Mouse (Mus musculus): Measurements from ENCODE around the gene Ipmk.

Ipmk gene

DNA sequence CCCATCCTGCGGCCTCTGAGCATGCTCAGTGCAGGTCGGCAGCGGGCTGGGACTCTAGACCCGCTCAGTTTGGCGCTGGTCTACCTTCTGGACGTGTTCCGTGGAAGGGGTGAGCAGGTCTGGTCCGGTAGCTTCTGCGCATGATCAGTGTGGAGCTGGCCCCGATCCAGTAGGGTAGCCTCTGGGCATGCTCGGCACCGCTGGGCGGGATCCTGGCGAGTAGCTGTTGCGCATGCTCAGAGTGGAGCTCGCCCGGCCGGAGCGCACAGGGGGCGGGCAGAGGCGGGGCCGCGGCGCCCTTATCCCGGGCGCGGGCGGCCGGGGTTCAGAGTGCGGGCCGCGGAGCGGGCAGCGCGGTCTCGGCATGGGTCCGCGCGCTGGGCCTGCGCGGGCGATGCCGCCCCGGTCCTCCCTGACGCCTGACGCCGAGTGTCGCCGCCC is at the start of gene Ipmk:
Ipmk (plus strand) TSS at position 255 of the 441 bp plus-strand sequence.
- peak; percentile 99 for DNase-seq

DNA sequence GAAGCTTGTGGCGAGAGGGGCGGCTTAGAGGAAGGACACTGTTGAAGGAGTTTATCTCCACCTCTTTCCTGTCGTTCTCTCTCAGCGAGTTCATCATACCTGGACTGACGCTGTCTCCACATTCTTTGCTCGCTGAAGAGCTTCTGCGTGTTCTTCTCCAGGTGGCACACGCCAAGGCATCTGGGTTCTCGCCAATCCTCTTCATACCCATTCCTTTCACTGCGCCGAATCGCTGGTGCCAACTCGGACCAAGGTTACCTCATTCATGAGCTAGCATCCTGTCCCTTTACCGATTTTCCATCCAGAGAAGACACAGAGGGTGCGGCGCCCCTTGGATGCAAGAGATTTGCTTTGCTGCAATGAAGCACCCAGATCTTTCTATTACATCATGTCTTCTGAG is 47.4 kb upstream of the Ipmk start:
- no peak for DNase-seq

DNA sequence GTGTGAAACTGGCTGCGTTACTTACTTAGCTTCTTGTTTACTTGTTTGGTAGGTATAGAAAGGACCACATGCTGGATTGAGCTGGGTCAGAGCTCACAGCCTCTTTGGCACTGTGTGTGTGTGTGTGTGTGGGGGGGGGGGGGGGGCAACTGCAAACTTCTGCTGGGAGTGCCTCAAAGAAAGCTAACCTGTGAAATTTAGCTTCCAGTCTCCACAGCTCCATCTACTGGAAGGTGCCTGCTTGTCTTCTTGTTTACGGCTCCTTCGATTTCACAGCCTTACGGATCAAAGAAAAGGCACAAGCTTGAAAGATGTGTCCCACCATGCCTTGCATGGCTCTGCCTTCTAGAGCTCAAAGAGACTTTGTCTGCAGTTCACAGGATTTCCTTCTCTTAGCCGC is 45.1 kb upstream of the Ipmk start:
- DNase-seq: peak; percentile 14

DNA sequence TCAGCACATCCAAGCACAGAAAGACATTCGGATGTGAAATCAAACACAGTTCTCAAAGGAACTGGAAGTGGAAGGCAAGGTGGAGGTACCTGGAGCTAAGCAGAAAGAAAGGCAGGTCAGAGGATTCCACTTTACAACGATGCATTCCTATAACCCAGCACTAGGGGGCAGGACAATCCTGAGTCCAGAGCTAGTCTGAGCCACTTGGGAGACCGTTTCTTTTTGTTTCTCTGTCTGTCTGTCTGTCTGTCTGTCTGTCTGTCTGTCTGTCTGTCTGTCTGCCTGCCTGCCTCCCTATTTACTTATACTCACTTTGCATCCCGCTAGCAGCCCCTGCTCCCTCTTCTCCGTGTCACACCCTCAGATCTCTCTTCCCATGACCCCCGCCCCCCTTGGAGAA is 41.4 kb upstream of the Ipmk start:
- peak; percentile 41 for DNase-seq

DNA sequence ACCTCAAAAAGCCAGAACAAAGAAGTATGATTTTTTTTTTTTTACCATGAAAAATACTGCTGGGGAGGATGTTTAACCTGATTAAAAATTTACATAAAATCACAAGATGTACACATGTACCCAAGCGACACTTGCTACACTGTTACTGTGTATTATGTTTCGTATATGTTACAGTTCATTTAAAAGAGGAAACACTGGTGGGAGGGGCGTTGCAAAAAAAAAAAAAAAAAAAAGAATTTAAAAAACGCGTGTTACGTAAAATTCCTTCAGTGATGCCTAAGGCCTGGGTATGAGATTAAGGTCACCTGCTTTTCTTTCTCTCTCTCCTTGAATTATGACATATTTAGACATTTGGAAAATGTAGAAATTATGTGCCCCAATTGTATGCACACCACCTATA is 40.8 kb upstream of the Ipmk start:
- no peak for DNase-seq

DNA sequence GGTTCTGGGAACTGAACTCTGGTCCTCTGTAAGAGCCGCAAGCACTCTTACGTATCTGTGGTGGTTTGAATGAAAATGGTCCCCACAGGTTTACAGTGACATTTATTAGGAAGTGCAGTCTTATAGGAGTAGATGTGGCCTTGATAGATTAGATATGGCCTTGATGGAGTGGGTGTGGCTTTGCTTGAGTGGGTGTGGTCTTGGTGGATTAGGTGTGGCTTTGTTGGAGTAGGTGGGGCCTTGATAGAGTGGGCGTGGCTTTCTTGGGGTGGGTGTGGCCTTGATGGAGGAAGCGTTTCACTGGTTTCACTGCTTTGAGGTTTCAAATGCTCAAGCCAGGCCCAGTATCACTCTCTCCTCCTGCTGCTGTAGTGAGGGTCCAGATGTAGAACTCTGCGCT is 39.4 kb upstream of the Ipmk start:
- DNase-seq: peak; percentile 5

DNA sequence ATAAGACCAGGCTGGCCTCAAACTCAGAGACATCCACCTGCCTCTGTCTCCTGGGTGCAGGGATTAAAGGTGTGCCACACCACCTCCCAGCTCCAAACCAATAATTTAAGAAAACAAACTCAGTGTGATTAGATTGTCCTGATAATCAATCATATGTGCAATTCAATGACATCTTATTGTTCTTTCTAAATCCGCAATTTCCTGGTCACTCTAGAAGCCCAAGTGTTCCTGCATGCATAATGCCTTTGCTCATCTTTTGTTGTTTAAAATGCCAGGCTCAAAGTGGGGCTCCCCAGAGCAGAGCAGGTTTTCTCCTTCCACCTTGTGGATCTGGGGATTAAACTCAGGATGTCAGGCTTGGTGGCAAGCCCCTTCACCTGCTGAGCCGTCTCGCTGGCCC is 37.3 kb upstream of the Ipmk start:
- DNase-seq: no peak

DNA sequence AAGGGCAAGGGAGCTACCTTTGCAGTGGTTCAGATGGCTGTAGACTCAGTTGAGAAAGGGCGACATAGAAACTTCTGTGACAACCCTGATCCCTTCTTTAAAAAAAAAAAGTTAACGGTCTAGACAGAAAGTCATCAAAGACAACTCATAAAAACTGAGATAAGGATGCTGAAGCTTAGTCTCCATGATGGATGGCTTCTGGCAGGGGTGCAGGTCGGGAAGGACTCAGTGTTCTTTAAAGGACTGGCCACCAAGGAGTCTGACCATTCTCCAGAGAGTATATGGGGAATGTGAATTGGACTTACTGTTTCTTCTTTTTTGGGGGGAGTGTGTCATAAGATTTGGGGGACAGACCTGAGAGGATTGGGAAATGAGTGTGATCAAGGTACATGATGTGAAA is 33.0 kb upstream of the Ipmk start:
- no peak for DNase-seq

DNA sequence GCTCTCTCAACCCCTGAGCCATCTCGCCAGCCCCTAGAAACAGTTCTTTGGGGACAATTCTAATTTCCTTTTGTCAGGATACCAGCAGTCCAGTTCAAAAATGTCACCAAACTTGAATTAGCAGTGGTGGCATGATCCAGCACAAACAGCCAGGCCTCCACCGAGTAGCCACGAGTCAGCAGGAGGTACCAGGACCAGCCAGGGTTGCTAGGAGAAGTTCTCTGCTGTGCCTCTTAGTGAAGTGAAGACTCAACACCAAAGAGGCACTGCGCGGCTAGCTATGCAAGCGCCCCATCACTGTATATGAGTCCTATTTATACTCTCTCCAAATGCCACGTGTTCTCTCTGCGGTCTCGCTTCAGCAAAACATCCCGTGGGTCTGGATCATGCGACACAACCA is 31.5 kb upstream of the Ipmk start:
- no peak for DNase-seq

DNA sequence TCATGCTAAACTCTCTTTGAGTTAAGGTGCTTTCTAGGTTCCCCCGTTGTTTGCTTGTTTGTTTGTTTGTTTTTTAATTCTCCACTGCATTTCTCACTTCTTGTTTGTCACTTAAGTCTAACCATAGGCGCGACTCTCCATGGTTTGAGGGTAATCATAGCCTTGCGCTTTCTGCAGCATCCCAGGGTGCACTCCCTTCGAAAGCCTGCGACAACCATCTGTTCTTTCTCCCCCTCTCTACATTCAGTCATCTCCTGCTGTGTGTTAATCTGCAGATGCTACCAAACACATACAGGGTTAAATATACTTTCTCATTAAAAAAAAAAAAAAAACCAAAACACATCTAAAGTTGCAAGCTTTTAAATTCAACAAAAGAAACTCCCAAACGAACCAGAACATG is 31.1 kb upstream of the Ipmk start:
- no peak for DNase-seq

DNA sequence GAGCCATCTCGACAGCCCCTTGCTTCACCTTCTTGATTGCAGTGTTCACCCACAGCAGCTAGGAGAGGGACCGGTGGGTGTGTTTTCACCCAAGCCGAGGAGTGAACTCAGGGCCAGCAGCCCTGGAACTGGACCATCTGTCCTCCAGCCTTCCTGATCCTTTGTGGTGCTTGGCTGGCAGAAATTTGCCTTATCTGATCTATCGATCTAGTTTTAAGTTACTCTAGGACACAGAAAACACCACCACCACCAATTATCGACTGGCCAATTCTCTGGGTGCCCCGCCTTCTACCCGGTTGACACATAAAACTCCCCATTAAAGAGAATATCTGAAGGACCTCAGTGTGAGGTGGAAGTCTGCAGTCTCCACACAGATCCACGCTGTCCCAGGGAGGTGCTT is 23.9 kb upstream of the Ipmk start:
- no peak for DNase-seq

DNA sequence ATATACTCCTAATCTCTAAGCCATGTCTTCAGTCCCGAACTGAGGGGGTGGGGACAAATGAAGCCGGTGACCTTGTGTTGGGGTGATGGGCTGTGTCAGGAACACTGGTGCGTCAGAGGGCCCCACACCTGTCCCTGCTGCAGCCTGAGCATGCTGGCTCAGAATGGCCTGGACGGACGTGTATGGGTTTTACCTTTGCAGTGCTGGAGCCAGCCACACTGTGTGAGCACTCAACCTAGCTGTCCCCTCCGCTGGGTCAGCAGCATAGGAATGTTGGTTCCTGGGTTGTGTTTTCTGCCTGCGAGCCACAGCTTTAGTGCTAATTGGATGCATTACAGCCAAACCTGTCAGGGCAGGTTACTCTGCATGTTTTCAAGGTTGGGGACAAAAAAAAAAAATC is 21.4 kb upstream of the Ipmk start:
- no peak for DNase-seq

DNA sequence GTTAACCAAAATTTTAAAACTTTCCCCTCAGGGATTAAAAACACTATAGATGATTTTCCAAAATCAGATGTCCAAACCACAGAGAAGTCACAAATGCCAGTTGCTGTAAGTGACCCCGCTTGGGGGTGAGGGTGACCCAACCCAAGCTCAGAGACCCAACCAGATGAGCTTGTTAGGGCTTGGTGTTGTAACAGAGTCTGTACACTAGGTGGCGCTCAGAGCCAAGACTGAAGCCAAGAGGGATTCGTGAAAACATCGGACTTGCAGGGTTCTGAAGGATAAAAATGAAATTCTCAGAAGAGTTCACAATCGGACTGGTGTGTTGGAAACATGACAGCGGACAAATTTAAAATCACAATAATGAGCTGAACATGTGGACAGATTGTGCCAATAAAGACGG is 20.8 kb upstream of the Ipmk start:
- DNase-seq: peak; percentile 77

DNA sequence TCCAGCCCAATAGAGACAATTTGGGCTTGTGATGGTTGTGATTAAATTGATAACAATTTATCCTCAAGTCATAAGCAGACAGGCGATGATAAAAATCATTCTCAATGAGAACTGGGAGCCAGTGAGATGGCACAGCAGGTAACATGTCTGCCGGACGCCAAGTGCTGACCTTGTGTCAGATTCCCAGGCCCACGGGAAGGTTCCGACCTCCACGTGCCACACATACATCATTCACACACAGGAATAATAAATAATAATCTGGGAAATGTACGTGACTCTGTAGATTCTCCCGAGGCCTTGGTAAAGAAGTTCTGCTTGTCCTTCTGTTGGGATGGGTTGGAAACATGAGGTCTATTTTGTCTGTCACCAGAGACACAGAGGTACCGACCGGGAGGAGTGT is 20.2 kb upstream of the Ipmk start:
- no peak for DNase-seq

DNA sequence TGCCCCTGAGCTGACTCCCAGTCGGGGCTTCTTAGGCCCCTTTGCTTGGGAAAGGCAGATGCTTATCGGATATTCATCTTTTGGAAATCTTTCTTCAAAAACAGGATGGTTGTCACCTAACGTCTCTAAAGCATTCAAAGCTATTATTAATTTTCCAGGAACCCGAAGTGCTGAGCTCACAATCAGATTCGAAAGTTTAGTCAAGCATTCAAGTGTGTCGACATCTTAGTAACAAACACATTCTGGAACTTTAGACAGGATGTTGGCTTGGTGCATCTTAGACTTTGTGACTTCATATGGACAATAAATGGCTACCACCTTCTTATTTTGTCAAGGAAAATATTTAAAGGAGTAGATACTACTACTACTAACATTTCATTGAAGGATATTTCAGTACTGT is 19.2 kb upstream of the Ipmk start:
- DNase-seq: no peak

DNA sequence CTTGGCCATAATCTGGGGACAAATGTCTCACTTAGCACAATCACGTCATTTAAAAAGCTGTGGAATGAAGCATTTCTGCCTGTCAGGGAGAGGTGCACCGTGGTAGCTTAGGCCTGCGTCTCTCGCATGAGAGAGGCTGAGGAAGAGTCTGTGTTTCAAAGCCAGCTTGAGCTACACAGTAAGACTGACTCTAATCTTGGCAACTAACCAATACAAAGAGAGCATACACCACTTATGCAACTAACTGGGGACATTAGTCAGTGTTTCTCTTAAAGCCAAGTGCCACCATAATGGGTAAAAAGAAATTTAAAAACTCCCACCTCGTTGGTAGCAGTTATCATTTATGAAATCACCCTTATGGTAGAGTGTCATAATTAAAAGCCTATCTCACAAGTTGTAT is 18.7 kb upstream of the Ipmk start:
- DNase-seq: no peak

DNA sequence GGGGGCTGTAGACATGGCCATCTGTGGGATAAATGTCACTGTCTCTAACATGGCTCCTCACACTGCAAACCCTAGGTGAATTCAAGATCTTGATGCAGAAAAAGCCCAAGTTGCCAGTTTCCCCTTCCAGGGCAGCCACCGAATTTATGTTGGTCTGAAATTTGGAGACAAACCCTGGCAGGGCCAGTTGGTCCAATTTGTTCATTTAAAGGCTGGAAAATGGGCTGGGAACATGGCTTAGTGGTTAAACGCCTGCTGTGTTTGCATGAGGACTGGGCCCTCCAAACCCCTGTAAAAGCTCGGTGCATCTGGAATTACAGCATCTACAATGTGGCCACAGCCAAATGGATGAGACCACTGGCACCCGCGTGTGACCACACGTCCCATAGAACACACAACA is 18.3 kb upstream of the Ipmk start:
- DNase-seq: no peak

DNA sequence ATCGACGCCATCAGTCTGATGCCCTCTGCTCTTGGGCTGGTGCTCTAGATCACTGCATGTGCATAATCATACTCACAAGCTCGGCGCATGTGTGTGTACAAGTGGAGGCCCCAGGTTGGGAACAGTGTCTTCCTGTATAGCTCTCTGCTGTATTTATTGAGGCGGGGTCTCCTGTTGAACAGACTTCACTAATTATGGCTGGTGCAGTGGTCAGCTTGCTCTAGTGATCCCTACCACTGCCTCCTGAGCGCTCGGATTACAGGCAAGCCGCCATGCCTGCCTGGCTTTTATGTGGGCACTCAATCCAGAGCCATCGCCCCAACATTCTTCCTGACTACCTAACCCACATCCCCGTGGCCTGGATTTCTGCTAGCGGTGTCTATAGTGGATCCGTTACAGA is 17.5 kb upstream of the Ipmk start:
- no peak for DNase-seq

DNA sequence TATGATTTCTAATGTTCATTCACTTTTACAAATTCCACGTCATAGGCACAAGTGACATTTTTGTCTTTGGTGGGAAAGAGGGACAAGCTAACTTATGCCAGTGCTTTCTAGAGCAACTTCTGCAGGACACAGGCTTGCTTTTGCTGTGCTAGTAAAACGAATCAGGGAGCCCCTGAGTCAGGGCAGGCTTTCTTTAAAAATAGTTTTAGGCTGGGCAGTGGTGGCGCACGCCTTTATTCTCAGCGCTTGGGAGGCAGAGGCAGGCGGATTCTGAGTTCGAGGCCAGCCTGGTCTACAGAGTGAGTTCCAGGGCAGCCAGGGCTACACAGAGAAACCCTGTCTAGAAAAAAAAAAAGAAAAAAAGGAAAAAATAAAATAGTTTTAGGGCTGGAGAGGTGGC is 15.7 kb upstream of the Ipmk start:
- no peak for DNase-seq

DNA sequence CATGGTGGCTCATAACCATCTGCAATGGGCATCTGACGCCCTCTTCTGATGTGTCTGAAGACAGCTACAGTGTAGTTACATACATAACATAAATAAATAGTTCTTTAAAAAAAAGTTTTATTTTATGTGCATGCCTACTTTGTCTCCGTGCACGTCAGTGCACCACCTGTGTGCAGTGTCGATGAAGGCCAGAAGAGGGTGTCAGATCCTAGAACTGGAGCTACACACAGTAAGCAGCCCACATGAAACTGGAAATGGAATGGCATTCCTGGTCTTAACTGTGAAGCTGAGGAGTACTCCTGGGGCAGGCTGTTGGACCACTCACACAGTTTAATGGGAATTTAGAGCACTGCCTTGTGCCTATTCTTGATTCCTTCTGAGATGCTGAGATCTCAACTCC is 15.2 kb upstream of the Ipmk start:
- DNase-seq: no peak

DNA sequence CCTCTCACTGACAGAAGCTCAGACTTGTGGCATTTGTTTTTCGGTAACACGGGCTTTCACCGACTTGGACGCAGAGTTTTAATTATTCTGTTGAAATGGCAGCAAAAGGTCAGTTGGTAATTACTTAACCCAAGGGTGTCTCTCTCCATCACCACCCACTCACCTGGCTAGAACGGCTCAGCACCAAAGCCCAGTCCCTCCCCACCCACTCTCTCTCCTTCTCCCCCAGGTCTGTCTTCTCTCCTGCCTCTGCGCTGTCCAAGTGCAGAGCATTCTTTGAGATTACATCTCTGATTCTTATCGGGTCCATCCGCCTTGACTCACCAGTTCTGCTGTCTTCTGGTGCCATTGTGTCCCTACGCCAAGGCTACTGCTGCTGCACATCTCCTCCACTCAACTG is 14.7 kb upstream of the Ipmk start:
- DNase-seq: no peak

DNA sequence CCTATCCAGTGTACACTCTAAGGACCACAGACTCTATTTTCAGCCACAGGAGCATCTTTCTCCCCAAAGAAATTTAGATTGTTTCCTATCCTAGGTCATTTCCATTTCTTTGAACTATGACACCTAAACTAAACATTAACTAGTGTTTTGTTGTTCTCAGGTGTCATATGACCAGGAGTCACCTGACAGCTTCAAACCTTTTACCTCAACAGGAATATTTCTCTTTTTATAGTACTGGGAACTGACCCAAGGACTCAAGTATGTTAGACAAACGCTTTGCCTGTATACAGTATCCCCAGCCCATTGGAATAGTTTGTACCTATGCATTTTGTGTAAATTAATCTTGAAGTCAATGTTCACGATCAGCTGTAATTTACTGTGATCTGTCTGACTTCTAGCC is 9.8 kb upstream of the Ipmk start:
- no peak for DNase-seq

DNA sequence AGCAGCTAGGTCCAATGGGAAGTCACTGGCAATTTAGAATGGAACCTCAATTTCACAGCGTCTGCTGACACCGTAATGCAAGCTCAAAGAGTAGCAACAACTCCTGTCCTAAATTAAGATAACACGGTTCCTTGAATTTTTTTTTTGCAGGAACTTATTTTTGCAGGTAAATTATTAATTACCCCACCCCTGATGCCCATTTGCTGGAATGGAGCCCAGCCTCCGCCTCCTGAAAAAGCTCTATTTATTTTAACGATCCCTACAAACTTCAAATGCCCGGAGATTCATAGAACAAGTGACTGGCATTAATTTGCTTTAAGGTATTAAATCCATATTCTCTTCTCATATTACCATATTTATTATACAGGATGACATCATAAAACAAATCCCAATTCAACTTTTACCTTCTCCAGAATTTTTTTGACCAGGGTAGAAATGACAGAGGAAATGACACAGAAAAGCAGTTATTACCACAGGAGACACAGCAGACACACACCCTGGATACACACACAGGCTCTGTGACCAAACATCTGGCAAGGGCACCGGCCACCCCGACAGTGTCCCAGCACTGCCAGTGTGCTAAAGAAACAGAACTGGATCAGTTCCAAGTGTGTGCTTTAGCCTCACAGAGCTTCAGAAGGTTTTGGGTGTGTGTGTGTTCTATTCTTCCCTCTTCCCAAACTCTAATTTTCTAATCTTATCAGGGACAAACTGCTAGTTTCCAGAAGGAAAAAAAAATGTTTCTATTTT is 9.2 kb upstream of the Ipmk start:
- no peak for DNase-seq

DNA sequence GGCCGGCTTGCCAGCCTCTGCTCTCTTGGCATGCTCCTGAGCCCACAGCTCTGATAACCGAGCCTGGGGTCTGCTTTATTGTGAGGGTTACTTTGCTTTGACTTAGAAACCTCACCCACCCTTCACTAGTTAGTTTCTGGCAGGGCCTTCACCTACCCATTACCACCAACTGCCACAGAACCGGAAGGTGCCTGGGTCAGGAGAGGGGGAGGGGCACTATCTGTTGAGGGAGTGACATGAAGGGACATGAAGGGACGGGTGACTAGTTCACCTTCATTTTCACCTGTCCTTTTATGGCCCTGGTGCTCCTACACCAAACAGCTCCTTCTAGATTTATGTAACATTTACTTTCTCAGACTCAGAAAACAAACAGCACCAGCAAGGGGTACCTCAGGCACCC is 8.1 kb upstream of the Ipmk start:
- no peak for DNase-seq

DNA sequence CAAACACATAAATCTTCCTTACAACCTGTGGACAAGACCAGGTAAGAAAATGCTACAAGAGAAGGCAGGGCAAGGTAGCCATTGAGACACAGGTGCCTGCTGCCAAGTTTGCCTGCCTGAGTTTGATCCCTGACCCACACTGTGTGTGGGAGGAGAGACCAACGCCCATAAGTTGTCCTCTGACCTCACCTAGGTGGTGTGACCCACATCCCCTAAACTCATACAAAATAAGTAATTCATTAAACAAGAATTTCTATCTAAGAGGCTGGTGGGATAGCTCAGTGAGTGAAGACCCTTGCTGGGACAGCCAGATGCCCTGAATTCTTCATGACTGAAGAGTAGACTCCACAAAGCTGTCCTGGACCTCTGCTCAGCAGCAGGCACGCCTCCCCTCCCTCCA is 7.4 kb upstream of the Ipmk start:
- DNase-seq: no peak

DNA sequence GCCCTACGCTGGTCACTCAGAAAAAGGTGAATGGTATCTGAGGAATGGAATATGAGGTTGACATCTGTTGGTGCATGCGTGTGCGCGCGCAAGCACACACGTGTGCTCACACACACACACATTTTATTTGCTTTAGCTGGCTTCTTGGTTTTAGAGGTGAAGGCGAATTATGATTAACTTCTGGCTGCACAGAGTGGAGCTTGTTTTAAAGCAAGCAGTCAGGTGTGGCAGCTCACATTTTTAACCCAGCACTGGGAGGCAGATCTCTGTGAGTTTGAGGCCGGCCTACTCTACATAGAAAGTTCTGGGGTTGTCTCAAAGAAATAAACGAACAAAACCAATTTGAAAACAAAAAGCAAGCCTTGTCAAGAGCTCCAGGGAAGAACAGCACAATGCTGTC is 6.3 kb upstream of the Ipmk start:
- no peak for DNase-seq
